Mouse (Mus musculus): Measurements from ENCODE around the gene Treml1.
A peak's percentile ranks its signal among the peaks of the same experiment; 100 is the strongest.

The Treml1 gene

DNA sequence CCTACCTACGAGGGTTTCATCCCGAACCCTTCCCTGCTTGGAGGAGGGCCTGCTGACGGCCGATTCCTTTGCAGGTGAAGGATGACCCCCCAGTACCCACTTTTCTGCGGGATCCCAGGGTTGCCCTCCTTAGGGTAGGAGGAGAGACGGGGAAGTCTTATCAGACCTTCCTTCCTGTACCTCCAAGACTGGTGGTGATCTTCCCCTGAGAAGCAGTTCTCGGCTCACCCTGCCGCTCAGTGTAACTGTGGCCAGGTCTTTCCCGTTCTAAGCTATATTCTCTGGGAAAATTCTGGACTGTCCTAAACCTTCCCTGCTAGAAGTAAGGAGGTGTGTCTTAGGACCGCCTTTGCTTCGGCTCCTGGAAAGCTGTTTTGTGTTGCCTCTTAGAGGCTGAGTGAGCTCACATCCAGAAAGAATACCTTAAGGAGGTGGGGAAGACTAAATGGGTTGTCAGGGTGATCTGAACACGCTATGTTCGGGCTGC lies 50.6 kb downstream of the Treml1 start:
- no peak for DNase-seq

DNA sequence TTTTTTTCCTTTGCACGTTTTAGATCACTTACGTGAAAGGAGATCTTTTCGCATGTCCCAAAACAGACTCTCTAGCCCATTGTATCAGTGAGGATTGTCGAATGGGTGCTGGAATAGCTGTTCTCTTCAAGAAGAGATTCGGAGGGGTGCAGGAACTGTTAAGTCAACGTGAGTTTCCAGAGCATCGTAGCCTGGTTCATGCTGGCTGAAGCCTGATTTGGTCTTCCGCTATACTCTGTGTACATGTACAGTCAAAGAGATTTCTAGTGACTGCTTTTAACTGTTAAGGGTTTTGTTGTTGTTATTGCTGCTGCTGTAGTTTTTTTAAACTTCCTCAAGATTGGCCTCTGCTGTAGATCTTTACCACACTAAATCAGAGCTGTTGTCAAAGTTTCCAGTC lies 51.5 kb downstream of the Treml1 start:
- DNase-seq = no peak

DNA sequence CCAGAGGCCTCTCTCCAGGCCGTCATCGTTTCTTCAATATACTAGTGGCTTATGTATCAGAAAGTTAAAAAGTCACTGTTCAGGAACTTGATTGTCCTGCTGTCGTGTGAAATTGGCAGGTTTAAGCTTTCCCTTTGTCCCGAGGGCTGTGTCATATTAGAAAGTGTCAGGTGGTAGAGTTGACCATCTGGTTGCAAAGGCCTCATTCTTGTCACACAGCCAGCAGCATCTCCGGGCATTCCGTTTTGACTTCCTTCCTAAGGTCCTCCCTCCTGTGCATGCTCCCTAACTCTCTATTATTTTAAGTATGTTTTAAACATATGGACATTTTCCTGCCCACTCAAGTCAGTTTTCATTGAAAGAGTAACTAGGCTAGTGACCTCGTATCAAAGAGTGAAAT lies 56.3 kb downstream of the Treml1 start:
- peak; percentile 71 to 83 for DNase-seq
